Mouse (Mus musculus): Measurements from ENCODE around the gene Parva. TPM values are rescaled to one million over a fixed set of nuclear protein-coding genes. Genes with fewer than 3 reads are reported as not detected.

The Parva gene
- polyA plus RNA-seq, 1 experiment from 2014 or later = 105 TPM

- ATAC-seq (ENCODE audit: insufficient number of reproducible peaks, low FRiP score, low TSS enrichment, low read depth) = peak; percentile 39; the same call in 1 of the 2 replicates
- Histone ChIP-seq H3K4me2 (replicated peaks) (no peak overlapping the region), H3K9me3 (replicated peaks) (no peaks in the 10 kb centered on the region), H3K4me3 (replicated peaks) (no peak overlapping the region), H3K36me3 (no peaks in the 10 kb centered on the region), H3K4me1 (peaks cover 24% of the 10 kb centered on the region), H3K9ac (no peak overlapping the region), H3K27me3 (no peaks in the 10 kb centered on the region), H3K27ac (replicated peaks) (peak overlapping the region; percentile 72; the same call in 1 of the 2 replicates)
- WGBS = 45% methylated on average over 10 of the region's 10 CpGs
Measured at GRCm38 (mm10) chr7:112603496-112604170, 176.3 kb downstream of the Parva start.

- Histone ChIP-seq H3K36me3 (no peaks in the 10 kb centered on the region), H3K9ac (no peak overlapping the region), H3K4me1 (peaks cover 24% of the 10 kb centered on the region), H3K4me2 (replicated peaks) (no peak overlapping the region), H3K4me3 (replicated peaks) (no peak overlapping the region), H3K27me3 (no peaks in the 10 kb centered on the region), H3K27ac (replicated peaks) (peak overlapping the region; percentile 72), H3K9me3 (replicated peaks) (no peaks in the 10 kb centered on the region)
- 0 out of 2 replicates have a peak, but pooled peaks have one; percentile 39 for ATAC-seq (ENCODE audit: insufficient number of reproducible peaks, low FRiP score, low TSS enrichment, low read depth)
- WGBS = 38% methylated on average over 8 of the region's 8 CpGs
Measured at GRCm38 (mm10) chr7:112604209-112604608, 176.9 kb downstream of the Parva start.

GRCm38 (mm10) chr7:112614046-112614790 is 186.9 kb downstream of the Parva start:
- Histone ChIP-seq H3K9me3 (replicated peaks) (no peaks in the 10 kb centered on the region), H3K4me2 (replicated peaks) (no peak overlapping the region), H3K4me3 (replicated peaks) (no peak overlapping the region), H3K27me3 (no peaks in the 10 kb centered on the region), H3K27ac (replicated peaks) (0 out of 2 replicates have a peak overlapping the region, but pooled peaks have one; percentile 44), H3K36me3 (no peaks in the 10 kb centered on the region), H3K4me1 (peaks cover 10% of the 10 kb centered on the region), H3K9ac (no peak overlapping the region)
- 83% methylated on average over 3 of the region's 3 CpGs for WGBS
- no peak for ATAC-seq (ENCODE audit: insufficient number of reproducible peaks, low FRiP score, low TSS enrichment, low read depth)

- Histone ChIP-seq H3K27me3 (no peaks in the 10 kb centered on the region), H3K27ac (replicated peaks) (peak overlapping the region; percentile 71), H3K4me3 (replicated peaks) (no peak overlapping the region), H3K4me1 (peaks cover 10% of the 10 kb centered on the region), H3K9me3 (replicated peaks) (no peaks in the 10 kb centered on the region), H3K4me2 (replicated peaks) (no peak overlapping the region), H3K9ac (no peak overlapping the region), H3K36me3 (no peaks in the 10 kb centered on the region)
- WGBS = 41% methylated on average over 10 of the region's 10 CpGs
- peak; percentile 4; the same call in 1 of the 2 replicates for ATAC-seq (ENCODE audit: insufficient number of reproducible peaks, low FRiP score, low TSS enrichment, low read depth)
Measured at GRCm38 (mm10) chr7:112614791-112615668, 187.7 kb downstream of the Parva start.

- H3K36me3 ChIP-seq = no peaks in the 10 kb centered on the region
- H3K4me2 ChIP-seq (replicated peaks) = peak overlapping the region; percentile 45
- H3K4me3 ChIP-seq (replicated peaks) = peak overlapping the region; percentile 26
- peak overlapping the region; percentile 86 for H3K27ac ChIP-seq (replicated peaks)
- H3K9ac ChIP-seq = no peak overlapping the region
- H3K27me3 ChIP-seq = no peaks in the 10 kb centered on the region
- ATAC-seq (ENCODE audit: insufficient number of reproducible peaks, low FRiP score, low TSS enrichment, low read depth) = peak; percentile 65
- no peaks in the 10 kb centered on the region for H3K9me3 ChIP-seq (replicated peaks)
- 36% methylated on average over 22 of the region's 22 CpGs for WGBS
- peaks cover 13% of the 10 kb centered on the region for H3K4me1 ChIP-seq
Measured at GRCm38 (mm10) chr7:112620322-112621179, 193.2 kb downstream of the Parva start.

GRCm38 (mm10) chr7:112627481-112627880 is 200.2 kb downstream of the Parva start:
- Histone ChIP-seq H3K9ac (no peak overlapping the region), H3K27me3 (no peaks in the 10 kb centered on the region), H3K4me2 (replicated peaks) (no peak overlapping the region), H3K9me3 (replicated peaks) (no peaks in the 10 kb centered on the region), H3K4me3 (replicated peaks) (no peak overlapping the region), H3K36me3 (no peaks in the 10 kb centered on the region), H3K4me1 (peaks cover 8% of the 10 kb centered on the region), H3K27ac (replicated peaks) (peak overlapping the region; percentile 59; the same call in 1 of the 2 replicates)
- no peak for ATAC-seq (ENCODE audit: insufficient number of reproducible peaks, low FRiP score, low TSS enrichment, low read depth)
- WGBS = 29% methylated on average over 4 of the region's 4 CpGs

- no peaks in the 10 kb centered on the region for H3K27me3 ChIP-seq
- H3K36me3 ChIP-seq = no peaks in the 10 kb centered on the region
- H3K9me3 ChIP-seq (replicated peaks) = no peaks in the 10 kb centered on the region; the same call in 1 of the 2 replicates
- H3K4me1 ChIP-seq = no peaks in the 10 kb centered on the region
- no peak overlapping the region for H3K4me3 ChIP-seq (replicated peaks)
- no peak overlapping the region for H3K27ac ChIP-seq (replicated peaks)
- no peak for ATAC-seq (ENCODE audit: insufficient number of reproducible peaks, low FRiP score, low TSS enrichment, low read depth)
- H3K4me2 ChIP-seq (replicated peaks) = no peak overlapping the region
- no peak overlapping the region for H3K9ac ChIP-seq
- 77% methylated on average over 10 of the region's 10 CpGs for WGBS
Measured at GRCm38 (mm10) chr7:112634505-112635213, 207.4 kb downstream of the Parva start.

- Histone ChIP-seq H3K27me3 (no peaks in the 10 kb centered on the region), H3K4me1 (0 out of 2 replicates have a peak, but pooled peaks cover 2% of the 10 kb centered on the region), H3K27ac (replicated peaks) (no peak overlapping the region), H3K4me2 (replicated peaks) (no peak overlapping the region), H3K9me3 (replicated peaks) (no peaks in the 10 kb centered on the region; the same call in 1 of the 2 replicates), H3K9ac (no peak overlapping the region), H3K4me3 (replicated peaks) (no peak overlapping the region), H3K36me3 (no peaks in the 10 kb centered on the region)
- ATAC-seq (ENCODE audit: insufficient number of reproducible peaks, low FRiP score, low TSS enrichment, low read depth) = no peak
- 91% methylated on average over 2 of the region's 2 CpGs for WGBS
Measured at GRCm38 (mm10) chr7:112635936-112636335, 208.6 kb downstream of the Parva start.
